Mouse (Mus musculus): Measurements from ENCODE around the gene Mkln1. TPM values are rescaled to one million over a fixed set of nuclear protein-coding genes. Genes with fewer than 3 reads are reported as not detected.
"Not testable (repeated sequence)": the region's sequence is repeated elsewhere in the genome, so short reads cannot be mapped to it uniquely, and the experiment has no call there.

The Mkln1 gene
- total RNA-seq, 1 experiment from 2014 or later: 209 TPM

DNA sequence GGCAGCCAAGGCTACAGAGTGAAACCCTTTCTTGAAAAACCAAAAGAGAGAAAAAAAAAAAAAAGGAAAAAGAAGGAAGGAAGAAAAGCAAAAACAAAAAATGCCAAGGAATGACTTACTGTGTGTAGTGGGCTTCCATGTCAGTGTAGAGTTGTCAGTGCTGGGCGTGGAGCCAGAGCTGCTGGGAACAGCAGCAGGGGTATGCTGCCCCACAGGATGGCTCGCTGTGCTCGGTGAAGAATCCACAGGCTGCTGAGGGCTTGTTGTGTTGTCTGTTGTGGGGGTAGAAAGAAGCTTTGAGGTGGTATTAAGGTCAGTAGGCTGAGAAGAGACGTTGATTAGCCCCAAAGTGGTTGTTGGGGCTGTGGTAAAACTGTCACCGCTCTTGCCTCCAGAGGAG is 129.8 kb downstream of the Mkln1 start:
- no peak for ATAC-seq (replicated peaks; ENCODE audit: insufficient number of reproducible peaks, low FRiP score, low TSS enrichment, poor library complexity, severe bottlenecking)

DNA sequence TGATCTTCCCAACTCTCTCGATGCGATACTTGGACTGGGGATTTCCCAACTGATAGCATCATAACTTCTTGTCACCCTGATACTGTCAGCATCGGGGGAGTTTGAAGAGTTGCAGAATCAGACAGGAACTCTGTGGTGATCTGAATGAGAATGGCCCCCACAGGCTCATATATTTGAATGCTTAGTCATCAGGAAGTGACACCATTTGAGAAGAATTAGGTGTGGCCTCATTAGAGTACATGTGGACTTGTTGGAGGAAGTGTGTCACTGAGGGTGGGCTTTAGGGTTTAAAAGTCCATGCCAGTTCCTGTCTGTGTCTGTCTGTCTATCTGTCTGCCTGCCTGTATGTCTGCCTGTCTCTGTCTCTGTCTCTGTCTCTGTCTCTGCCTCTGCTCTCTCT is 133.3 kb downstream of the Mkln1 start:
- no peak for ATAC-seq (replicated peaks; ENCODE audit: insufficient number of reproducible peaks, low FRiP score, low TSS enrichment, poor library complexity, severe bottlenecking)

DNA sequence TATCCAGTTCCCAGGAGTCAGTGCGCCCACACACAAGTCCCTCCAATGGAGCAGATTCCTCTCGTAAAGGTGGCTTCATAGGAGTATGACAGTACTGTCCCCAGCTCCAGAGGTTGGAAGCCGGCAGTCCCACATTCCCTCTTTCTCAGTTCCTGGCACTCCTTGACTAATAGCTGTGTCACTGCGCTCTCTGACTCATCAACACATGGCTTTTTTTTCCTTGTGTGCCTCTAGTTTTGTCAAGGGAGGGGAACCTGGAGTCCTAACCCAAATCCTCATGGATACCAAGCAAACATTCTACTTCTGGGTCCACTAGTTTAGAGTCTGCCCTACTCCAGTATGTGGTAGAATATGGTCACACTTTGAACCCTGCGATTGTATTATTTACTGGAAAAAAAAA is 136.2 kb downstream of the Mkln1 start:
- no peak for ATAC-seq (replicated peaks; ENCODE audit: insufficient number of reproducible peaks, low FRiP score, low TSS enrichment, poor library complexity, severe bottlenecking)

DNA sequence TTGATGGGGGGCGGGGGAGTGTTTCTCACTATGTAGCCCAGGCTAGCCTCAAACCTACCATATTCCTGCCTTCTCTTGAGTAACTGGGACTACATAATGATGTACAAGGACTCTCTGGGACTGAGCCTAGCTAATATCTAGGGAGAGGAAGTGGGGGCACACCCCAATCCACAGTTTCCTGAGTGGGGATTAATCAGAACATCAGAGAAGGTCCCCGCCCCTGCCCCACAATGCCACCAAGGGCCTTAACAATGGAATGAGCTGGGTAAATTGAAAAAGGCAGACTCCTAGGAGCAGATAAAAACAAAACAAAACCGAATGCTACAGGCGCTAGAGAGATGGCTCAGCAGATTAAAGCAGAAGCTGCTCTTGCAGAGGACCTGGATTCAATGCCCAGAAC is 138.7 kb downstream of the Mkln1 start:
- ATAC-seq (replicated peaks; ENCODE audit: insufficient number of reproducible peaks, low FRiP score, low TSS enrichment, poor library complexity, severe bottlenecking): no peak

DNA sequence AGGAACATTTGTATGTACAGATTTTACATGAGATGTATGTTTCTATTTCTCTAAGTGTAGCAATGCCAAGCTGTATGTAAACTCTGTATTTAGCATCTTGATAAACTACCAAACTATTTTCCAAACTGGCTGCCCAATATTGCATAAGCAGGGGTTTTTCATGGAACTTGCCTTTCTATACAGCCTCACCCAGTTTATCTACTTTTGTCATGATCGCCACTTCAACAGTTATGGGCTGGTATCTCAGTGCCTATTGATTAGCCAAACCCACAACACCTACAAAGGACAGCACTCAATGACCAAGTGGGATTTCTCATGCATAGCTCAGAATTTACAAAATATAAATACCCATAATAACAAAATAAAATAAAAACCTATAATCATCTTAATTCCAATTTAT is 139.6 kb downstream of the Mkln1 start:
- ATAC-seq (replicated peaks; ENCODE audit: insufficient number of reproducible peaks, low FRiP score, low TSS enrichment, poor library complexity, severe bottlenecking): no peak

DNA sequence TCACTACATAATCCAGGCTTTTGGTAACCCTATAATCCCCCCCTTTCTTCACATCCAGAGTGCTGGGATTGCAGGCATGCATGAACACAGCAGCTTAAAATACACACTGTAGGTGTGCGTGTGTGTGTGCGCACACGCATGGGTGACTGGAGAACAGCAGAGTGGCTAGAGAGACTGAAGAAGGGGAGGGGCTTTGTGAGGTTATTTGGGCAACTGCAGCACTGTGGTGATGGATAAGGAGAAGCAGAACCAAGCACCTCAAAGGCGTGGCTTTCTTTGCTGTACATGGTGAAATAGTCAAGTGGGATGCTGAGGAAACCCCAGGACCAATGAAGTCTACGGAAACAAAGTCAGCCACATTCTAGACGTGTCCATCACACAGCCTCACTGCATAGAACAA is 141.5 kb downstream of the Mkln1 start:
- no peak for ATAC-seq (replicated peaks; ENCODE audit: insufficient number of reproducible peaks, low FRiP score, low TSS enrichment, poor library complexity, severe bottlenecking)

DNA sequence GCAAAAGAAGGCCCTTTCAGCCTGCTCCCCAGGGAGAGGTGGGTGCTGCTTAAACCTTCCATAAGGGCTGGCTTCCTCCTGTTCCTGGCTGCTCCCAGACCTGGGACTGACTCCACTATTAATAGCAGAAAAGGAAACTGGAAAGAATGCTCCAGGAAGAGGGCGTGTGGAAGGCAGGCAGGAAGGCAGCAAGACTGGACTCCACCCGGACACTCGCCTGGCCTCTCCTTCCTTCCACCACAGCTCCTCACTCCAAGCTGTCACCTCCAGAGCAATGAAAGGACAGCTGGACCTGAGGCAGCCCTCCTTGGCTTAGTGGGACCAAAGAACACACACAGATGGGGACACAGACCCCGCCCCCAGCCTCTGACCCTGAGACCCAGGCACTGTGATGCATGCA is 145.8 kb downstream of the Mkln1 start:
- ATAC-seq (replicated peaks; ENCODE audit: insufficient number of reproducible peaks, low FRiP score, low TSS enrichment, poor library complexity, severe bottlenecking): no peak

DNA sequence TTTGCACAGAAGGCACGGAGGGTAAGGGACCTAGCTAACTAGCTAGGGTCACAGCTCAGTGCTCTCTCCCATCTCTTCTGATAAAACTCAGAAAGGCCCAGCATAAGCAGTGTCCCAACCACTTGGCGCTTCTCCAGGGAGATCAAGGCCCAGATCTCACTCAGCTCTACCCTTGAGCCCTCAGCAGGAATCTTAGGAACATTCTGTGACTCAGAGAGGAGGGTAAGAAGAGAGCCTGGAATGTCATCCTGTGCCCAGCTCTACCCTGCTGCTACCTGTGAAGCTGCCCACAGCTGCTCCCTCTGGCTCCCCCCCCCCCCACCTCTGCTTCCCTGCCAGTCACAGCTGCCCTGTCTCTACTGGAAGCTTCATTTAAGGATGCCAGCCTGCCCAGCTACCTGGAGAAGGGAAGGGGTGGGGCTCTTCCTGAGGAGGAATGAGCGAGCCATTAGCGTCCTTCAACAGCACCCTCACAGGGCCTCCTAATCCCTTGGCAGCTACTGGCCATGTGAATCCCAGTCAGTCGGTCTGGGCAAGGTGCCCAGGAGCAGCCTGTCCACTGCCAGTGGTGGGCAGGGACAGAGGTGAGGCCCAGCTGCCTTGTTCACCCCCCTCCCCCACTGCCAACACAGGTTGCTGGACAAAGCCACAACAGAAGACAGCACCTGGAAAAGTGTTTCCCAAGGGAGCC is 151.0 kb downstream of the Mkln1 start:
- ATAC-seq (replicated peaks; ENCODE audit: insufficient number of reproducible peaks, low FRiP score, low TSS enrichment, poor library complexity, severe bottlenecking): no peak

DNA sequence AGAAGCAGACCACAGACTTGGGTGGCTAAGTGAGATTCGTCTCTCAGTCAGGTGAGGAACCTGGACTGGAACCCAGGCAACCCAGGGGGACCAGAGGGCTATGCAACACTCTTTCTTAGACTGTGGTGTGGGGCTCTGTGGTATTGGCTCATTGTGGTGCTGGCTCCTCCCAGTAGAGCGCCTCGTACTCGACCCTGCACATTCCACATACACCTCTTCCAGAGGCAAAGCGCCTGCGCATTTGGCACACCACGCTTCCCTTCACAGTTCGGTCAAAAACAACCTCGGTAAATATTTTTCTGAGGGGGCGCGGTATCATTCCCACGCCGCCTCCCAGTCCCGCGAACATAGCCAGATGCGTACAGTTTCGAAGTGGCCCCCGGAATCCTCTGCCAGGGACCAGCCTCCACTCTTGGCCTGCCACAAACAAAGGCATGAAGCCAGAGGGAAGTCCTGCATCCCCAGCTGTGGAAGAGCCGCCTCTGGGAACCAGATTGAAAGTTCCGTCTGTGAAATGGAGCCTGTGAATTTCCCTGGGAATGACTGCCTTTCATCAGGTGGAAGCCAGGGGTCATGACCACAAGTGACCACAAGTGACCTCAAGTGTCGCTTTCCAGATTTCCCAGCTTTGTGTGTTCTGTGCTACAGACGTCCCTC is 152.5 kb downstream of the Mkln1 start:
- ATAC-seq (replicated peaks; ENCODE audit: insufficient number of reproducible peaks, low FRiP score, low TSS enrichment, poor library complexity, severe bottlenecking): no peak

DNA sequence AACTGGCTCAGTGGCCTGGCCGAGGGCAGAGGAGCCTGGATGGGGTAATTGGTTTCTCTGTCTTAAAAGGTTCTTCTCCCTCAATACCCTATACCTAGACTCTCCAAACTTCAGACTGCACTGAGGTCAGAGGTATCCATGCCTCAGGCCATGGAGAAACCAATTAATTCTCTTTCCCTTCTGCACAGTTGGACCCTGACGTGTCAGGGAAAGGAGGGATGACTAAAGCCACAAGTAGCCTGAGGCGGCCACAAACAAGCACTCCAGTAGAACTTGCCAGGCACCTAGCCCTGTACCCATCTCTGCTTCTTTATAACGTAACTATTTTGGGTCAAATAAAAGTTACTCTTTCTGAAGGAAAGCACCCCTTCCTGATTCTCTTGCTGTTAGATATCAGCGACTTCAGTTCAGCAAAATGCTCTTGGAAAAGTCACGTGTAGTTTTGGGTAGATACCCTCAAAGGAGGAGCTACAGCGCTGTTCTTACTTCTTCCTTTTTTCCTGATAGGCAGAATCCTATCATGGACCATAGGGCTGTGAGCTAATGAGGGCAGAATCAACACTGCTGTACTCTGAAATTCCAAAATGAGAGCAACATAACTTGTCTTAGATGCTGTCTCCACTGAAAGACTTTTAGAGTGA is 158.0 kb downstream of the Mkln1 start:
- no peak for ATAC-seq (replicated peaks; ENCODE audit: insufficient number of reproducible peaks, low FRiP score, low TSS enrichment, poor library complexity, severe bottlenecking)

DNA sequence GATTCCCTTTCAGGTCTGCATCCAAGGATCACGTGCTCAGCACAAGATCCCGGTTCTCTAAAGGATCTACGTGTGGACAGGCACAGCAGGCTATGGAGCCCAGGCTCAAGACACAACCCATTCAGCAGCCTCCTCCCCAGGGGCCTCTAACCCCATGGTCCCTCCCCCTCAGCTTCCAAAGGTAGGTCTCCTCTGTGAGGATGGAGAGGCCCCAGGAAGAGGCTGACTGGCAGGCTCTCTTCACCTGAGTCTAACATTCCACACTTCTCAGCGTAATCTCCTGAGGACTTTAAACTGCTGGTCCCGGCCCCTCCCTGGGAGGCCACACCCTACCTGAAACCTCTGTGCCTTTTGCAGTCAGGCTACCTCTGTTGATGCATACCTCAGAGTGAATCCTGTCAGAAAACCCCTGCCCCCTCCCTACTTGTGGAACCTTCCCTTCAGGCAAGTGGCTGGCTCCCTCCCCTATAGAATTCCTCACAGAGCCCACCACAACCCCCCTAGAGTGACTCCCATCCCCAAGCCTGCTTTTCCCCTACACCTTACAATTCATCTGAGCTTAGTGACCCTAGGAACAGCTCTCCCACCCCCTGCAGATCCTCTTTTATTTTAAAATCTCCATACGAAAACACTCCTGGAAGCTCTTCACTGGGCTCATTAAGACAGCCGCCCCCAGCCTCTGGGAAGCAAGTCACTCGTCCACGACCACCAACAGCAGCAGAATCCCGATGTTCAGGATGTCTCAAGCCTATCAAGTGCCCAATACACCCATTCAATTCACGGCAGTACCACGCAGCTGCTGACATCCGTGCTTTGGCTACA is 161.8 kb downstream of the Mkln1 start:
- no peak for ATAC-seq (replicated peaks; ENCODE audit: insufficient number of reproducible peaks, low FRiP score, low TSS enrichment, poor library complexity, severe bottlenecking)

DNA sequence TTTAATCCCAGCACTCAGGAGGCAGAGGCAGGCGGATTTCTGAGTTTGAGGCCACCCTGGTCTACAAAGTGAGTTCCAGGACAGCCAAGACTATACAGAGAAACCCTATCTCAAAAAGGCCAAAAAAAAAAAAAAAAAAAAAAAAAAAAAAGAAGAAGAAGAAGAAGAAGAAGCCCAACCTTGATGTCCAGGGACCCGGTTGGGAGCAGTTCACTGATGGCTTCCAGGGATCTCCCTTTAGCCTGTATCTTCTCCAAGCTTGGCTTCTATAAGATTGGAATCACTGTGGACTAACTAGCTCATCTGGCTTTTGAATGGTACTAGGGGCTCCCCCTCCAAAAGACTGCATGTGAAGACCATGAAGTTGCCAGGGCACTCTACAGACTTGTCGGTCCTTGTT is 163.4 kb downstream of the Mkln1 start:
- ATAC-seq (replicated peaks; ENCODE audit: insufficient number of reproducible peaks, low FRiP score, low TSS enrichment, poor library complexity, severe bottlenecking): not testable (repeated sequence)

DNA sequence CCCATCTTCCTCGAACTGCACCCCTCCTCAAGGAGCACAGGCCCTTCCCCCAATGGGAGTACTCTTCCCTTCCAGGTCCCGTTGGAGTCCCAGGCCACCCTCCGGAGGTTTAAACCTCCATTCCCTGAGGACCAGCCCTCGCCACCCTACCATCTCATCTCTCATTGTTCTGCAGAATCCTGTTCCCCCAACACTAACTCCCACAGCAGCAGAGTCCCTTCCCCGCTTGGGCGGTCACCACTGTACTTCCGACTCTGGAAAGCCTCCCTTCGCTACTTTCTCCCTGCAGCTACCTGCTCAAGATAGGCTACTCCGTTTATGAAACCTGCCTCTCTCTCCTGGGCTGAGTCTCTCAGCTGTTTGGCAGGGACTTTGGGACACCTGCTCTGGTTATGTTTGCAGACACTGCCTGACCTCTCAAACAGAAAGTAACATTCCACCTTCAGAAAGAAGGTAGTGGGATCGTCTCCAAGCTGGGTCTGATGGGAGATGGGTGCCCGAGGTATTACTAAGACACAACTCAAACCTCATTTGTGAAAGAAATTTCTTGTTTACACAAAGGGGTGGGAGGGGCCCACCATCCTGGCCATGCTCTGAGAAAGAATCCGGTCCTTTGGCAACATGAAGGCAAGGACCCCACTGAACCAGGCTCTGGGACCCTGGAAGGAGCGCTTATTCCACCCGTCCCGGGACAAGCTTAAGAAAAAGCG is 164.0 kb downstream of the Mkln1 start:
- no peak for ATAC-seq (replicated peaks; ENCODE audit: insufficient number of reproducible peaks, low FRiP score, low TSS enrichment, poor library complexity, severe bottlenecking)

DNA sequence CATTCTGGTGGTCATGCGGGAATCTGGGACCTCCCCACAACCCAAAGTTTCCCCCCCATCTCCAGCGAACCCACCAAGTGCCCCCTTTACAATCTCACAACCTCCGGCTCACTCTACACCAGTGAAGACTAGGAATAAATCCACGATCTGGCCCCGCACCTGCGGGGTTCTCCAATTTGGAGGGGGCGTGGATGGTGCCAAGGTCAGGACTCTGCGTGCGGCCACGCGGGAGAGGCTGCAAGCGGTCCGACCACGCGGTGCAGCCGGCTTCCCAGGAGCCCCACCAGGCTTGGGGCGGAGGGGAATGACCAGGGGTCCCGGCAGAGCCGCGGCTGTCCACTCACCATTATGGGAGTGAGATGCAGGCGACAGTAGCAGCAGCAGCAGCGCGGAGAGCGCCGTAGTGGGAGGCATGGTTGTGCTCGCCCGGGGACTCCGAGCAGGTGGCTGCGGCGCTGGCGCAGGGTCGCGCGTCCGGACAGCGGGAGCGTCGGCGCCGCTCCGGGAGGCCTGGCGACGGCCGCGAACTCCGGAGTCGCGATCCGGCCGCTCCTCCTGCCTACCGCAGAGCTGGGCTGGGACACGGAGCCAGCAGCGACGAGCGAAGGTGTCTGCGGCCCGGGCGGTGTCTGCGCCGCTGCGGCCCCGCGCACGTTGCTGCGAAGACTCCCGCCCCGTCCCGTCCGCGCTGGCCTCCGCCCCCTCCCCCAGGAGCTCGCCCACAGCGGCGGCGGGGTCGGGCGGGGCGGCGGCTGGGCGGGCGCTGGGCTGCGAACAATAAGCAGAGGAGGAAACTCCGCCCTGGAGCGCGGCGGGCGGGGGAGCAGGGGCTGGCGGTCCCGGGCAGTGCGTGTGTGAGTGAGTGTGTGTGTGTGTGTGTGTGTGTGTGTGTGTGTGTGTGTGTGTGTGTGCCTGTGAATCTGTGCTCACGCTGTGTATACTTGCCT is 165.0 kb downstream of the Mkln1 start, which contains the start of gene Podxl:
TSS of gene Podxl (minus strand) at position 747 of the 947 bp plus-strand sequence.
- no peak for ATAC-seq (replicated peaks; ENCODE audit: insufficient number of reproducible peaks, low FRiP score, low TSS enrichment, poor library complexity, severe bottlenecking)

DNA sequence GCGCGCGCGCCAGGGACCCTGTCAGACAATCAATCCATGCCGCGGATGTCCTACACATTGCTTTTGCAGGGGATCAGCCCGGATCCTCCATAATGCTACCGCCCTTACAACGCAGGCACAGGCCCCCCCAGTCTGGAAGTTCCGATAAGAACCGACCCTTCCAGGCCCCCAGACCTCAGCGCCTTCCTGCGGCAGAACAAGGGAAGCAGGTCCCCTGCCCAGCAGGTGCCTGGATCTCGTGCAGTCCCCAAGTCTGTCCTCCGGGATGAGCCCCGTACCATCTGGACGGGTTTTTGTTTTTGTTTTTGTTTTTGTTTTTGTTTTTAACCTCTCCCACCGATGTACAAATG is 165.6 kb downstream of the Mkln1 start:
- ATAC-seq (replicated peaks; ENCODE audit: insufficient number of reproducible peaks, low FRiP score, low TSS enrichment, poor library complexity, severe bottlenecking): no peak

DNA sequence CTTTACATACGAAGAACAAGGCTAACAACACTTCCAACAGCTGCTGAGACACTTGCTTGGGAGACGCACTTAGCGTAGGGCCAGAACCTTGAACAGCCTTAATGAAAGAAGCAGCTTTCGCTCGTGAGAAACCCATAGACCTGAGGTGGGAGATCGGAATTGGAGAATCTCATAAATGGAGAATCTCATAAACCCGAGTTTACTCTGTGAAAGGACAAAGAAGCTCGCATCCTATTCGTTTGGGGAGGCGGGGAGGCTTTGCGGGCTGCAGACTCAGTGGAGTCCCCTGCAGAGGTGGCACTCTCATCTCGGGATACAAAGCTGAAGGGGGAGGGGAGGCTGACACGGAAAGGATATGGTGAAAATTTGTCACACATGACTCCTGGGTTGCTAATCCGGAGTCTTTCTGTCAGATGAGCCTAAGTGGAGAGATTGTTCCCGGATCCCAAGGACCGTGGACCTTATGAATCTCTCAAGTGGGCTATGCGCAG is 166.4 kb downstream of the Mkln1 start:
- no peak for ATAC-seq (replicated peaks; ENCODE audit: insufficient number of reproducible peaks, low FRiP score, low TSS enrichment, poor library complexity, severe bottlenecking)

All from monocyte, adult 5-6 weeks (primary cell).